Mouse (Mus musculus): ENCODE data around the gene Arhgap10.

The Arhgap10 gene

GRCm38 (mm10) chr8:77294599-77294998 lies 223.2 kb downstream of the Arhgap10 start:
- no peak for DNase-seq (ENCODE audit: low read depth in 2 of 2, low spot score in 2 of 2)

GRCm38 (mm10) chr8:77292649-77293048 lies 225.1 kb downstream of the Arhgap10 start:
- no peak for DNase-seq (ENCODE audit: low read depth in 2 of 2, low spot score in 2 of 2)

- no peak for DNase-seq (ENCODE audit: low read depth in 2 of 2, low spot score in 2 of 2)
Measured at GRCm38 (mm10) chr8:77292120-77292519, 225.6 kb downstream of the Arhgap10 start.

GRCm38 (mm10) chr8:77288492-77288891 lies 229.3 kb downstream of the Arhgap10 start:
- DNase-seq (ENCODE audit: low read depth in 2 of 2, low spot score in 2 of 2), result no peak

- no peak for DNase-seq (ENCODE audit: low read depth in 2 of 2, low spot score in 2 of 2)
Measured at GRCm38 (mm10) chr8:77288065-77288464, 229.7 kb downstream of the Arhgap10 start.

- DNase-seq (ENCODE audit: low read depth in 2 of 2, low spot score in 2 of 2), result no peak
Measured at GRCm38 (mm10) chr8:77284473-77284872, 233.3 kb downstream of the Arhgap10 start.

GRCm38 (mm10) chr8:77282605-77283236 lies 235.0 kb downstream of the Arhgap10 start:
- no peak for DNase-seq (ENCODE audit: low read depth in 2 of 2, low spot score in 2 of 2)

GRCm38 (mm10) chr8:77279977-77280376 lies 237.8 kb downstream of the Arhgap10 start:
- DNase-seq (ENCODE audit: low read depth in 2 of 2, low spot score in 2 of 2), result no peak

GRCm38 (mm10) chr8:77278246-77278645 lies 239.5 kb downstream of the Arhgap10 start:
- DNase-seq (ENCODE audit: low read depth in 2 of 2, low spot score in 2 of 2), result no peak

- no peak for DNase-seq (ENCODE audit: low read depth in 2 of 2, low spot score in 2 of 2)
Measured at GRCm38 (mm10) chr8:77276827-77277226, 240.9 kb downstream of the Arhgap10 start.

GRCm38 (mm10) chr8:77275571-77275970 lies 242.2 kb downstream of the Arhgap10 start:
- DNase-seq (ENCODE audit: low read depth in 2 of 2, low spot score in 2 of 2), result no peak

- no peak for DNase-seq (ENCODE audit: low read depth in 2 of 2, low spot score in 2 of 2)
Measured at GRCm38 (mm10) chr8:77272136-77272535, 245.6 kb downstream of the Arhgap10 start.

- DNase-seq (ENCODE audit: low read depth in 2 of 2, low spot score in 2 of 2), result no peak
Measured at GRCm38 (mm10) chr8:77267941-77268405, 249.8 kb downstream of the Arhgap10 start.

- no peak for DNase-seq (ENCODE audit: low read depth in 2 of 2, low spot score in 2 of 2)
Measured at GRCm38 (mm10) chr8:77262216-77263009, 255.3 kb downstream of the Arhgap10 start.

GRCm38 (mm10) chr8:77261215-77261614 lies 256.5 kb downstream of the Arhgap10 start:
- DNase-seq (ENCODE audit: low read depth in 2 of 2, low spot score in 2 of 2), result no peak

- DNase-seq (ENCODE audit: low read depth in 2 of 2, low spot score in 2 of 2), result no peak
Measured at GRCm38 (mm10) chr8:77257085-77257451, 260.7 kb downstream of the Arhgap10 start.

- no peak for DNase-seq (ENCODE audit: low read depth in 2 of 2, low spot score in 2 of 2)
Measured at GRCm38 (mm10) chr8:77256450-77257084, 261.2 kb downstream of the Arhgap10 start.

- DNase-seq (ENCODE audit: low read depth in 2 of 2, low spot score in 2 of 2), result no peak
Measured at GRCm38 (mm10) chr8:77254466-77254865, 263.3 kb downstream of the Arhgap10 start.

- no peak for DNase-seq (ENCODE audit: low read depth in 2 of 2, low spot score in 2 of 2)
Measured at GRCm38 (mm10) chr8:77251134-77251533, 266.6 kb downstream of the Arhgap10 start.

- DNase-seq (ENCODE audit: low read depth in 2 of 2, low spot score in 2 of 2), result no peak
Measured at GRCm38 (mm10) chr8:77250094-77250493, 267.7 kb downstream of the Arhgap10 start.

GRCm38 (mm10) chr8:77241381-77241780 lies 276.4 kb downstream of the Arhgap10 start:
- no peak for DNase-seq (ENCODE audit: low read depth in 2 of 2, low spot score in 2 of 2)

GRCm38 (mm10) chr8:77239462-77239861 lies 278.3 kb downstream of the Arhgap10 start:
- no peak for DNase-seq (ENCODE audit: low read depth in 2 of 2, low spot score in 2 of 2)
